Mouse (Mus musculus) ovary, adult 18-20 months (tissue): ENCODE measurements around the gene Prepl.

Experiments used
- DNase-seq: peaks from one replicate; pipeline ENCODE4 v3.0.0; 2022; ENCODE audit warnings: low spot score, mixed read lengths

The Prepl gene

DNA sequence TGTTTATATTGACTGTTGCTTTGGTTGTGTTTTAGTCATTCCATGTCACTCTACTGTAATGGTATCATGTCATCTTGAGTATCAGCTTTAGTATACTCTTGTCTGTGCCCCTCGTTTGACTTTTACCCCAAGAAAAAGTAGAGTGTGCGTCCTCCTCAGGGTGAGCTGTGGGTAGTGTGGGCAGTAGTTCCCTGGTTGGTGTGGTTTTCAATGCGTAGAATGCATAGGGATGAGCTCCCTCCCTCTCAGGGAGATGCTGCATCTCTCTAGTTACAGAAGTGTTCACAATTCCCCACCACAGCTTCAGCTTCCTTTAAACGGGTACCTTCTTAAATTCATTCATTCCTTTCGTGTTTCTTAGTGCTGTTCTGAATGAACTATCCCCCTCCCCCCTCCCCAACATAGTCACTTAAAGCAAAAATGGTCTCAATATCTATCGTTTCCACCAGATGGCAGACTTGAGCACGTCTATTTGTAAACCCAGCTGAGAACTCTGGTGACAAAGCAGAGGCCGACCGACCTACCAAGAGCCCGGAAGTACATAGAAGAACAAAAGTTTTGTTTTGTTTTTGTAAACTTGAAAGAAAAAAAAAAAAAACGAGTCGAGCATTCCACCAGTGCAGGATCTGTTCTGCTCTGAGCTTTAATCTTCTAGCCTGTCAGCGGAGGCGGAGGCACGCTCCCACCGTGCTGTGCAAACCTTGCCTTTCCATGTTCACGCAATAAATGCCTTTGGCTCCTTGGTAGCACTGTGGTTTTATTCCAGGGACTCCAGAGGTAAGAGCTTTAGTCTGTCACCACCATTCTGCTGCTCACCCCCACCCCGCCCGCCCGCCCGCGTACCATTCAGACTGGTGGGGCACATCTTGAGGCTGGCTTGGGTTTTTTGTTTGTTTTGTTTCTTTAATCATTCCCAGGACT is 66.5 kb downstream of the Prepl start:
- DNase-seq, result no peak

DNA sequence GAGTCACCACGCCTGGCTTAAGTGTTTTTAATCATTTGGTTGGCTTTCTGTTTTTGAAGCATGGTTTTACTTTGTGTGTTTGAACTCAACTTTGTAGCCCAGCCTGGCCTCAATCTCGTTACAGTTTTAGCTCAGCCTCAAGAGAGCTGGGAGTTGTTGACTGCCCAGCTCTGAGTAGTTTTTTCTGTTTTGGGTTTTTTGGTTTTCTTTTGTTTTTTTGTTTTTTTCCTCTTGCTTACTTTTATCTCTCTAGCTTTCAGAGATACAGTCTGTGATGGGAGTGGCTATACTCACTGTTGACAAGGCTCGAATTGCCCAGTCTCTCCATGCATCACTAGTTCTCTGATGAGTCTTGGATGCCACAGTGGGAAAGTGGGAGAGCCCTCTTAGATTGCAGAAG is 69.7 kb downstream of the Prepl start:
- no peak for DNase-seq

DNA sequence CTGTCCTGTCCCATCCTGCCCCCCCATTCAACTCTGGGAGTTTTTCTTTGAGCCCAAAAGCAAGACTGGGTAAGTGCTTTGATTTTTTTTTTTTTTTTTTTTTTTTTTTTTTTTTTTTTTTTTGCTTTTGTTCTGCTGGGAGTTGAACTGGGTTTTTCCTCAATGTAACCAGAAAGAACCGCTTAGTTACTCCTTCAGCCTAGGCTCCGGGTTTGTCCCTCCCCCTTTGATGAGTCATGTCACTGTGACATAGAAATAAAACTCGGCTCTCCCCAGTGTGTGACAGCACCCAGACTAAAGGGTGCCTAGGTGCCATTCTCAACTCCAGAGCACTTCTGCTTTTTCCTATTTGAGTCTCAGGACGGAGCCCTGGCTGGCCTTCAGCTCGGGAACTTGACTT is 71.2 kb downstream of the Prepl start:
- no peak for DNase-seq

DNA sequence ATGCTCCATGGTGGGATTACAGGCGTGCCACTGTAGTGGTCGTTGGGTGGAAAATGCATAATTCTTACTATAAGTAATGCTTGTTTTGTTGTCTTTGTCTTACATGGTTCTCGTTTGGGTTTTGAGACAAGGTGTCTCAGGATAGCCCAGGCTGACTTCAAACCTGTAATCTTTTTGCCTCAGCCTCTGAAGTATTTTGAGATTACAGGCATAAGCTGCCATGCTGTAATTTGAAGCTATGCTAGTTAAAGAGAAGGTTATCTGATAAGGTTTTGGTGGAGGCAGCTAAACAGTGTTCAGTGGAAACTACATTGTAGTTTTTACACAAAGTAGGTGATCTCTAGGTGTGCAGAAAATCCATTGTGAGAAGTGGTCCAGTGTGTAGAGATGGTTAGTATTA is 71.7 kb downstream of the Prepl start:
- no peak for DNase-seq

DNA sequence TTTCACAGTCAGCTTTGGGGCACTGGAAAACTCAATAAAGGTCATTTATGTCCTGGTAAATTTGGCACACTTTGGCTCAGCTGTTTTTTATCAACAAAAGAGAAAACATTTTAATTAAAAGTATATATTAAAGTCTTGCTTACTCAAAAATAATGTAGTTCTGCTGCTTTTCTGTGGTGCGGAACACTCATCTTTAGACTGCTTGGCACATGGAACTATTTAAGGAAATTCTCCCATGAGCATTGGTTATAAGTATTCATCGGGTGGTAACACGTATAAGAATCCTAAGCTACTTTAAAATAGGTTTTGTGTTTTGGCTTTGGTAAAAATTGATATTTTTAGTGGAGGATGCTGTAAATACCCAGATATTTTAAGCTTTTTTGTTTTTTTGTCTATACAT is 75.4 kb downstream of the Prepl start:
- DNase-seq, result no peak

DNA sequence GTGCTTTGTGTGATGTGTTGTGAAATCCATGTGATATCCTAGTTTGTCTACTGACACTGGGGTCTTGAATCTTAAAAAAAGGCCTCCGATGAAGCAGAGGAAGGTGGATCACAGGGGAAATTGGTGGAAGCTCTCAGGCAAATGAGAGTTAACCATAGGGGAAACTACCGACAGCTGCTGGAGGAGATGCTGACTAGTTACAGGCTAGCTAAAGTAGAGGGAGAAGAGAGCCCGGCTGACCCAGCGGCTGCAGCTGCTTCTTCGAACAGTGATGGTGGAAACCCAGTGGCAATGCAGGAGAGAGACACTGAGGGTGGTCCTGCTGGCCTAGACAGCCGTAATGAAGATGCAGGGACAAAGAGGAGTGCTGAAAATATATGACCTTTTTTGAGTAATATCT is 76.6 kb downstream of the Prepl start:
- no peak for DNase-seq
